Mouse (Mus musculus) hindbrain, postnatal 0 days (tissue): ENCODE measurements around the gene Cyp4f14. TPM values are rescaled to one million over a fixed set of nuclear protein-coding genes. Genes with fewer than 3 reads are reported as not detected.
A peak's percentile ranks its signal among the peaks of the same experiment; 100 is the strongest.

Experiments
- ATAC-seq: fragments of 200-750 bp; cut with Nextera tagmentation; 2 replicates; pipeline ENCODE4 v1.8.0; 2017; ENCODE audit warnings: mild to moderate bottlenecking, moderate TSS enrichment, moderate library complexity
- DNase-seq: peaks from one replicate; pipeline ENCODE4 v3.0.0-alpha.2; 2015; ENCODE audit warnings: low spot score
- H3K27ac ChIP-seq: fragments of 300-500 bp; sonication (generic); 2 replicates; pipeline ENCODE4 v1.5.1; 2014; ENCODE audit warnings: mild to moderate bottlenecking
- H3K27me3 ChIP-seq: fragments of 300-500 bp; sonication (generic); 2 replicates; pipeline ENCODE4 v1.6.1; 2014; ENCODE audit warnings: low read length, mixed read lengths; ENCODE audit not compliant: insufficient read depth
- H3K36me3 ChIP-seq: fragments of 300-500 bp; sonication (generic); 2 replicates; pipeline ENCODE4 v1.6.1; 2014; ENCODE audit warnings: low read length, mixed read lengths; ENCODE audit not compliant: insufficient read depth
- H3K4me1 ChIP-seq: fragments of 300-500 bp; sonication (generic); 2 replicates; pipeline ENCODE4 v1.6.1; 2014; ENCODE audit warnings: antibody characterized with exemption, low read length, mixed read lengths; ENCODE audit not compliant: insufficient read depth
- H3K4me2 ChIP-seq: fragments of 300-500 bp; sonication (generic); 2 replicates; pipeline ENCODE4 v1.6.1; 2014; ENCODE audit warnings: low read depth, mild to moderate bottlenecking, low read length, moderate library complexity, mixed read lengths
- H3K4me3 ChIP-seq: fragments of 300-500 bp; sonication (generic); 2 replicates; pipeline ENCODE4 v1.5.1; 2014; ENCODE audit warnings: low read length
- H3K9ac ChIP-seq: fragments of 300-500 bp; sonication (generic); replicated peaks from 2 replicates; pipeline ENCODE4 v1.6.1; 2014; ENCODE audit warnings: mild to moderate bottlenecking, low read length, moderate library complexity, mixed read lengths
- H3K9me3 ChIP-seq: fragments of 300-500 bp; sonication (generic); 2 replicates; pipeline ENCODE4 v1.6.1; 2016; ENCODE audit warnings: low read length, mixed read lengths
- CTCF ChIP-seq: IDR thresholded peaks from 2 replicates; pipeline ENCODE4 v1.5.1; 2016; ENCODE audit warnings: antibody characterized with exemption, control low read depth, low read depth
- WGBS: fragments of 180-500 bp; shearing (Covaris S2); extraction: QIAGEN DNeasy Blood & Tissue Kit; methylation state at CpG from one replicate; pipeline ENCODE4 v1.1.7; 2014; 5-methylcytosine and 5-hydroxymethylcytosine counted together
- polyA plus RNA-seq: library from polyadenylated mRNA; unstranded; fragments of >200 nt; fragmentation: Nextera tagmentation; extraction: Ambion mirVana; gene quantifications from 2 replicates; pipeline ENCODE4 v1.2.1, GENCODE M21; 2015
- total RNA-seq: library from RNA; depleted of rRNA; stranded (reverse); fragments of >200 nt; gene quantifications from 2 replicates; pipeline ENCODE4 v1.2.3, GENCODE M21; 2014

The Cyp4f14 gene
- total and polyA plus RNA-seq, 2 experiments from 2014 or later = 0.64 to 0.78 TPM

DNA sequence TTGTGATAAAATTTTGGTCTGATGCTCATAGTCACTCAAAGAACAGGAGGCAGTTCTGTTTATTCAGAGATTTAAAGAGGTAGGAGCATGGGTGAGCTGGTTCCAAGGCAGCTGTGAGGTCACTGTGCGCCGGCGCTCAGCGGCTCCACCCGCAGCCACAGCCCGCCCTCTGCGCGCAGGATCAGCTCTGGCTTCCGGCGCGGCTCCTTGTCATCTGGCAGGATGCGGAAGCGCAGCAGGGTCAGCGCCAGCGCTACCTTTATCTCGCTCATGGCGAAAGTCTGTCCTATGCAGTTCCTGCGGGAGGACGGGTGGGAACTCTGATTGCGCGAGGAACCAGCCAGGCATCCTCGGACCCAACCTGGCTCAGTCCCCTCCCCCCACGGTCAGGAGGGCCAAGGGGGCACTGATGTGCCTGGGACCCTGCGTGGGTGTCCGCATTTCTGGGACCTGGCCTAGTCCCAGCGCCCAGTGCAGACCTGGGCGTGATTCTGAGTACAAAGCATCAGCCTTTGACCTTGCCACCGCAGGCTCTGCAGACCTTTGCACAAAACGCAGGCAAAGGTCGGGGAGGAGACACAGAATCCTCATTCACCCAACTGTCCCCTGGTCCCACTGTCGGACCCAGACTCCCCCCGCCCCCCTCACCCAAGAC, 7.6 kb upstream of the Cyp4f14 start:
- H3K4me1 ChIP-seq = no peaks in the 10 kb centered on the region
- peak overlapping the region; percentile 38 for H3K4me3 ChIP-seq
- no peaks in the 10 kb centered on the region for H3K27me3 ChIP-seq
- H3K36me3 ChIP-seq = no peaks in the 10 kb centered on the region
- peaks cover 10% of the 10 kb centered on the region for H3K9me3 ChIP-seq
- DNase-seq (peak; percentile 85), ATAC-seq (peak; percentile 98)
- peak overlapping the region; percentile 59 for H3K9ac ChIP-seq
- H3K27ac ChIP-seq = peak overlapping the region; percentile 42
- peak; percentile 28; the same call in 1 of the 2 replicates for TF ChIP-seq CTCF
- WGBS = 22% methylated on average over 32 of the region's 32 CpGs
- H3K4me2 ChIP-seq = peak overlapping the region; percentile 58

DNA sequence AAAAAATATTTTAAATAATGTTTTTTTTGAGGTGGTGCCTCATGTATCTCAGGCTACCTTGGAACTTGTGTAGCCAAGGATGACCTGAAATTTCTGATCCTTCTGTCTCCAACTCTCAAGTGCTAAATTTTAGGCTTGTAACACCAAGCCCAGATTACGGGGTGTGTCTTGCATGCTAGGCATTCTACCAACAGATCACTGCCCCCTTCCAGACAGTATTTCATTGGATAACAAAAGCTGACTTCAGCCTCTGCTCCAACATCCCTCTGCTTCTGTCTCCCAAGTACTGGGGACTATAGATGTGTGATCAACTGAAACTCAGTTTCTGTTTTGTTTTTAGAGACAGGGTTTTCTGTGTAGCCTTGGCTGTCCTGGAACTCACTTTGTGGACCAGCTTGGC, 6.5 kb upstream of the Cyp4f14 start:
- peaks cover 10% of the 10 kb centered on the region for H3K9me3 ChIP-seq
- H3K4me2 ChIP-seq = no peak overlapping the region
- no peak for ATAC-seq
- H3K27me3 ChIP-seq = no peaks in the 10 kb centered on the region
- H3K9ac ChIP-seq = no peak overlapping the region
- TF ChIP-seq CTCF = no peak
- no peaks in the 10 kb centered on the region for H3K36me3 ChIP-seq
- H3K4me1 ChIP-seq = no peaks in the 10 kb centered on the region
- H3K27ac ChIP-seq = no peak overlapping the region
- no peak for DNase-seq
- H3K4me3 ChIP-seq = no peak overlapping the region
- 97% methylated on average over 1 of the region's 1 CpGs for WGBS

DNA sequence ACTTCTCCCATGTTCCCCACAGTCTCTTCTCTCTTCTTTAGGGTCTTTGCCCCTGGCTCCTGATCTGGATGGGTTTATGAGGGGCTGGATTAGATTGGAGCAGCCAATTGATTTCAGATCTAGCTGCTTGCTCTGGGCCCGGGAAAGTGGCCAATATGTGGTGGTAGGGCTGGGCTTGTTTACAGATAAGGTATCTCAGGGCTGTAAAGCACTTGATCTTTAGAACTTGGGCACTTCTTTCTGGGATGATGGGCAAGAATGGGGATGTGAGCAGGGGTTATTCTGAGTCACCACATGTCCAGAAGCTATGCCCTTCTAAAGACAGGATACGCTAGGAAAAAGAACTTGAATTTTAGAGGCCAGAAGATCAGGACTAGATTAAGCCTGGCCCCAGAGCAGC, 2.0 kb upstream of the Cyp4f14 start:
- H3K27me3 ChIP-seq = no peaks in the 10 kb centered on the region
- WGBS = 81% methylated on average over 2 of the region's 2 CpGs
- H3K4me1 ChIP-seq = no peaks in the 10 kb centered on the region
- H3K9ac ChIP-seq = no peak overlapping the region
- TF ChIP-seq CTCF = no peak
- DNase-seq (no peak), ATAC-seq (no peak)
- no peak overlapping the region for H3K4me2 ChIP-seq
- no peaks in the 10 kb centered on the region for H3K36me3 ChIP-seq
- no peak overlapping the region for H3K27ac ChIP-seq
- peaks cover 10% of the 10 kb centered on the region for H3K9me3 ChIP-seq
- H3K4me3 ChIP-seq = no peak overlapping the region

DNA sequence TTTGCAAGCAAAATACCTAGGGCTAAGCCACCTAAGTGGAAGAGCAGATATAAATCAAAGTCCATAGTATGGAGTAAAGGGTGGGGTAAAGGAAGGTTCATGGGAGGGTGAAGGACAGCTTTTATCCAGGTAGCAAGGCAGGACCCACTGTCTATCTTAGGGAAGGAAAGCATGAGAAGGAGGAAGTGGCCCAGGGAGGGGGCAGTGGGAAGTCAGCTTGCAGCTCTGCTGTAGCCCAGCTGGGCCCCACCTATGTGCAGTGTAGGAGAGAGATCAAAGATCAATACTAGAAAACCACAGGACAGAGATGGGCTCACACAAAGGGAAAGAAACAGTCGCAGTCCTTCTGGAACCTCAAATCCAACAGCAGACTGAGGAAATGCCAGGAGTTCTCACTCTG, 1.1 kb downstream of the Cyp4f14 start:
- ATAC-seq (no peak), DNase-seq (no peak)
- no peak overlapping the region for H3K4me2 ChIP-seq
- H3K36me3 ChIP-seq = no peaks in the 10 kb centered on the region
- no peaks in the 10 kb centered on the region for H3K4me1 ChIP-seq
- H3K27ac ChIP-seq = no peak overlapping the region
- H3K27me3 ChIP-seq = no peaks in the 10 kb centered on the region
- TF ChIP-seq CTCF = no peak
- peaks cover 8% of the 10 kb centered on the region for H3K9me3 ChIP-seq
- 87% methylated on average over 1 of the region's 1 CpGs for WGBS
- H3K4me3 ChIP-seq = no peak overlapping the region
- no peak overlapping the region for H3K9ac ChIP-seq

- whole genome bisulfite sequencing = 82% methylated on average over 10 of the region's 10 CpGs
- TF ChIP-seq CTCF = no peak
- Histone ChIP-seq H3K9me3 (no peaks in the 10 kb centered on the region), H3K4me2 (no peak overlapping the region), H3K27ac (no peak overlapping the region), H3K36me3 (no peaks in the 10 kb centered on the region), H3K9ac (no peak overlapping the region), H3K4me1 (no peaks in the 10 kb centered on the region), H3K27me3 (0 out of 2 replicates have a peak, but pooled peaks cover 4% of the 10 kb centered on the region), H3K4me3 (no peak overlapping the region)
- DNase-seq (no peak), ATAC-seq (no peak)
Measured at GRCm38 (mm10) chr17:32906172-32906571, 11.0 kb downstream of the Cyp4f14 start.

DNA sequence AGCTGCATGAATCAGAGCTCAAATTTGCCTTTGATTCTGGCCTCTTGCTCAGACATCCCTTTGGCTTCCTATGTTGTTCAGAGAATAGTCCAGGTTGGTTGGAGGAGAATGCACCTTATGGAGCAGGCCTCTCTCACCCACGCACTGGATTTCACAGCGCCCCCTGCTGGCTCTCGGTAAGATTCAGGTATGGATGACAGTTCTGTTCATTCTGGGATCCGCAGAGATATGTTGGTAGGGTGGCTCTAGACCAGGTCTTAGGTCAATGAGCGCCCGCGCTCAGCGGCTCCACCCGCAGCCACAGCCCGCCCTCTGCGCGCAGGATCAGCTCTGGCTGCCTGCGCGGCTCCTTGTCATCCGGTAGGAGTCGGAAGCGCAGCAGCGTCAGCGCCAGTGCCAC, 11.9 kb downstream of the Cyp4f14 start:
- DNase-seq (peak; percentile 69), ATAC-seq (peak; percentile 51; the same call in 1 of the 2 replicates)
- Histone ChIP-seq H3K9ac (0 out of 2 replicates have a peak overlapping the region, but pooled peaks have one; percentile 43), H3K27me3 (0 out of 2 replicates have a peak, but pooled peaks cover 4% of the 10 kb centered on the region), H3K4me2 (peak overlapping the region; percentile 46), H3K36me3 (no peaks in the 10 kb centered on the region), H3K4me1 (no peaks in the 10 kb centered on the region), H3K4me3 (peak overlapping the region; percentile 18; the same call in 1 of the 2 replicates), H3K27ac (no peak overlapping the region), H3K9me3 (no peaks in the 10 kb centered on the region)
- 15% methylated on average over 19 of the region's 19 CpGs for WGBS
- TF ChIP-seq CTCF = peak; percentile 71

DNA sequence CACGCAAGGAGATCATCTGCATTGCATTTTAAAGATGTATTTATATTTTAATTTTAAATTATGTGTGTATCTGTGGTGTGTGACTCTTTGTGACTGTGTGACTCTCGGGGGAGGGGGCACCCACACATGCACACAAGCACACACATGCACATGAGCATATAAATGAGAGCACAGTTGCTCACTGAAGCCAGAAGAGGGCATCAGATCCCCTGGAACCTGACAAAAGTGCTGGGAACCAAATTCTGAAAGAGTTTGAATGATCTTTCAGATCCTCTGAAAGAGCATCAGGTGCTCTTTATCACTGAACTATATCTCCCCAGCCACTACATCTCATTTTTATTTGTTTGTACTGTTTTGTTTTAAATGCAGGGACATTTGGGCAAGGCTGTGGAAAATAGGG, 12.7 kb downstream of the Cyp4f14 start:
- H3K9me3 ChIP-seq = no peaks in the 10 kb centered on the region
- H3K4me3 ChIP-seq = no peak overlapping the region
- no peak overlapping the region for H3K9ac ChIP-seq
- TF ChIP-seq CTCF = peak; percentile 58
- 65% methylated on average over 2 of the region's 2 CpGs for WGBS
- ATAC-seq (no peak), DNase-seq (peak; percentile 15)
- H3K4me2 ChIP-seq = no peak overlapping the region
- H3K4me1 ChIP-seq = no peaks in the 10 kb centered on the region
- H3K36me3 ChIP-seq = no peaks in the 10 kb centered on the region
- no peak overlapping the region for H3K27ac ChIP-seq
- H3K27me3 ChIP-seq = 0 out of 2 replicates have a peak, but pooled peaks cover 4% of the 10 kb centered on the region
